Mouse (Mus musculus) forebrain, embryonic 15.5 days (tissue): ENCODE data around the gene Sesn3. TPM values are rescaled to one million over a fixed set of nuclear protein-coding genes. Genes with fewer than 3 reads are reported as not detected.
A peak's percentile ranks its signal among the peaks of the same experiment; 100 is the strongest.

Experiments
- ATAC-seq: fragments of 200-750 bp; cut with Nextera tagmentation; replicated peaks from 2 replicates; pipeline ENCODE4 v1.8.0; 2017; ENCODE audit warnings: mild to moderate bottlenecking, moderate TSS enrichment, moderate library complexity
- H3K27ac ChIP-seq: fragments of 300-500 bp; sonication (generic); replicated peaks from 2 replicates; pipeline ENCODE4 v1.5.1; 2015; ENCODE audit warnings: mild to moderate bottlenecking, inconsistent platforms
- H3K27me3 ChIP-seq: fragments of 300-500 bp; sonication (generic); 2 replicates; pipeline ENCODE4 v1.6.1; 2015; ENCODE audit warnings: inconsistent platforms
- H3K36me3 ChIP-seq: fragments of 300-500 bp; sonication (generic); 2 replicates; pipeline ENCODE4 v1.6.1; 2015; ENCODE audit warnings: mild to moderate bottlenecking, inconsistent platforms
- H3K4me1 ChIP-seq: fragments of 300-500 bp; sonication (generic); 2 replicates; pipeline ENCODE4 v1.6.1; 2015; ENCODE audit warnings: inconsistent platforms
- H3K4me2 ChIP-seq: fragments of 300-500 bp; sonication (generic); replicated peaks from 2 replicates; pipeline ENCODE4 v1.6.1; 2015; ENCODE audit warnings: mild to moderate bottlenecking, inconsistent platforms
- H3K4me3 ChIP-seq: fragments of 300-500 bp; sonication (generic); 2 replicates; pipeline ENCODE4 v1.5.1; 2015; ENCODE audit warnings: mild to moderate bottlenecking, inconsistent platforms
- H3K9ac ChIP-seq: fragments of 300-500 bp; sonication (generic); replicated peaks from 2 replicates; pipeline ENCODE4 v1.6.1; 2015; ENCODE audit warnings: mild to moderate bottlenecking, inconsistent platforms
- H3K9me3 ChIP-seq: fragments of 300-500 bp; sonication (generic); 2 replicates; pipeline ENCODE4 v1.6.1; 2016; ENCODE audit warnings: inconsistent platforms
- WGBS: fragments of 180-500 bp; shearing (Covaris S2); methylation state at CpG from one replicate; pipeline ENCODE4 v1.1.7; 2015; ENCODE audit warnings: mixed read lengths; 5-methylcytosine and 5-hydroxymethylcytosine counted together
- polyA plus RNA-seq: library from polyadenylated mRNA; unstranded; fragments of >200 nt; fragmentation: Nextera tagmentation; extraction: Ambion mirVana; gene quantifications from 2 replicates; pipeline ENCODE4 v1.2.1, GENCODE M21; 2015

Sesn3 gene
- polyA plus RNA-seq, 1 experiment from 2014 or later = 14.4 TPM

DNA sequence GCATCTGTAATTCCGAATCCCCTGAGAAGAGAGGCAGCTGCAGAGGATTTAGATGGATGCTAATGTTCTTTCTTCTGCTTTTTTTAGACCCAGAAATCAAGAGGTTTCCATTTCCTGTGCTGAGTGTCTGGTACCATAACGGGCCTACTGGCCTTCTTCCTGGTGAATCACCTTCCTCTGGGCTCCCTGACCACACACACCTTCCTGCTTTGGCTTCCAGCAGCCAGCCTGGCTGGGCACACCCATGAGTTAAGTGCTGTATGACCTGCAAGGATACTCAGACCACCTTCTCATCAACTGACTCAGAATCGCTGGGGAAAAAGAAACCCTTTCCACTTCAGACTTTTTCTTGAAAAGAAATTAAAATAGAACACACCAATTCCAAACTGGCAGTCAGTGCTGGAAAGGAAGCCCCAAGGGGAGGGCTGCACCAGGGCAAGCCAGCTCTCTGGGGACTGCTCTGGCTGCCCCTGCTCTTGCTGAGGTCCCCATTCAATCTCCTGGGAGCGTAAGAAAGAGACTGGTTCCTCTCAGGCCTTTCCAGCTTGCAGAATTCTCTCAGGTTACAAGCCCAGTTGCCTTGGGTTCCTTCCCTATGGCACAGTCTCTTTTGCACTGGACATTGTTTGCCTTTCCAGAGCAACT, 90.7 kb downstream of the Sesn3 start:
- 60% methylated on average over 4 of the region's 4 CpGs for WGBS
- Histone ChIP-seq H3K9me3 (no peaks in the 10 kb centered on the region), H3K4me3 (no peak overlapping the region), H3K4me2 (no peak overlapping the region), H3K36me3 (no peaks in the 10 kb centered on the region), H3K27ac (no peak overlapping the region), H3K27me3 (no peaks in the 10 kb centered on the region), H3K9ac (no peak overlapping the region), H3K4me1 (no peaks in the 10 kb centered on the region)
- no peak for ATAC-seq

DNA sequence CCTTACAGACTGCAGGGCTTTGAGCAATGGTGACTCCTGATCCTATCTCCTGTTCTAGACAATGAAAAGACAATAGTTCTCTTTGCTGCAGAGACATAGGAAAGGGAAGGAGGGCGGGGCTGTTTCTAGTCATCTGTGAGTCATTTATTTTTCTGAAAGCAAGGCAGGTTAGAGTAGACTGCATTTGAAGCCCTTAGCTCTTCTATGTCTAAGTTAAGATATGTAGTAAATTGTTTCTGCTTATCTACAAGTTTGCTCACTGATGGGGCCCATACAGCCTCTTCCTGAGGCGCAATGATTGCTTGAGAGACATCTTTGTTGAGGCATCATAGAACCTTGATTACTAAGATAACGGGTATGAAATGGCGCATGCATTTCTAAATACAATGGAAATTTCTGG, 93.0 kb downstream of the Sesn3 start:
- Histone ChIP-seq H3K36me3 (no peaks in the 10 kb centered on the region), H3K9me3 (no peaks in the 10 kb centered on the region), H3K4me1 (no peaks in the 10 kb centered on the region), H3K9ac (no peak overlapping the region), H3K27me3 (no peaks in the 10 kb centered on the region), H3K4me2 (no peak overlapping the region), H3K27ac (no peak overlapping the region), H3K4me3 (no peak overlapping the region)
- no peak for ATAC-seq
- 95% methylated on average over 4 of the region's 4 CpGs for WGBS

DNA sequence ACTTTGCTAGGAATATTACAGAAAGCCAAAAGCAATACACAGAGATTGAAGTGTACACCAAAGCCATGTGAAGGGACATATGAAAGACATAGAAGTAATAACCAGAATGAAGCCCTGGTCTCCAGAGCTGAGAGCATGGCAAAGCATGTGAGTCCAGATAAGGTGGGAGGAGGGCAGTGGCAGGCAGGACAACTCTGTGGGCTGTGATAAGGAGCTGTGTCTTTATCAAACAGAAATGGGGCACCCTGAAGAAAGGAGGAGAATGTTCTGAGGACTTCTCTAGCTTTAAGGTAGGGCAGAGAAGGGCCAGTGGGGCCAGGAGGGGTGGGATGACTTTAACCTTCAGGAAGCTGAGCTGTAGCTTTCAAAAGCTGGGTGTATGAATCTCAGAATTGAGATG, 94.4 kb downstream of the Sesn3 start:
- H3K9me3 ChIP-seq = no peaks in the 10 kb centered on the region
- no peak overlapping the region for H3K4me3 ChIP-seq
- H3K4me1 ChIP-seq = no peaks in the 10 kb centered on the region
- ATAC-seq = no peak
- no peak overlapping the region for H3K4me2 ChIP-seq
- no peaks in the 10 kb centered on the region for H3K36me3 ChIP-seq
- H3K27ac ChIP-seq = no peak overlapping the region
- H3K9ac ChIP-seq = no peak overlapping the region
- H3K27me3 ChIP-seq = no peaks in the 10 kb centered on the region

DNA sequence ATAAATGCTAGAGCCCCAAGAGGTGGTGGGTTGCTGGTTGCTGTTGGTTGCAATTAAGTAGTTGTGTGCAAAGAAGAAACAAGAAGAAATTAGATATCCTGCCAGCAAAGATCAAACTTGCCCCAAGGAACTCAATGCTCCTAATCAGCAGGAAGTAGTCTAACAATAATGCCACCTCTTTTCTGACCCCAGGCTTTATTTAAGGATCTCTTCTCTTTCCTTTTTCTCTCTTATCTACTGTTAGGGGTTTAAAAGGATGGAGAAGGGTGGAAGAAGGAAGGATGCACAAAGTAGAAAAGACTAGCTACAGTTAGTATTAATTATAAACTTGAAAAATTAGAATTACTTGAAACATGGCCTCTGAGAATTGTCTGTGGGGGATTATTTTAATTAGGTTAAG, 97.6 kb downstream of the Sesn3 start:
- Histone ChIP-seq H3K27ac (no peak overlapping the region), H3K4me2 (no peak overlapping the region), H3K4me1 (no peaks in the 10 kb centered on the region), H3K36me3 (no peaks in the 10 kb centered on the region), H3K27me3 (no peaks in the 10 kb centered on the region), H3K9me3 (no peaks in the 10 kb centered on the region), H3K9ac (no peak overlapping the region), H3K4me3 (no peak overlapping the region)
- no peak for ATAC-seq

DNA sequence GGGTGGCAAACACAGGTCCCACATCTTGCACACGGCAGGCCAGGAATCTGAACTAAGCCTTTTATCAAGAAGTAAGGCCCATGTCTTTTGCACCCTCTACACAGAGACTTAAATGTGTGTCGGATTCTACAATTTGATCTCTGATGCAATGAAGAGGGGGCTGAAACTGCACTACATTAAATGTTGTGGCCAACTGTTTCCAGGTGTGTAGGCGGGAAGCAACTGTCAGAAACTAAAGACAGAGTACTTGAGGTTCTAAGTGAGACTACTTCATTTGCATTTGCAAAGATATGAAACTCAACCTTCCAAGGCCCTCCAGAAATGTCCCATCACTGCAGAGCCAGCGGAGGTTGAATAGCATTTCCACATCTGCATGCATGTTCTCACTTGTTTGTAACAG, 101.3 kb downstream of the Sesn3 start:
- H3K4me2 ChIP-seq = no peak overlapping the region
- H3K27me3 ChIP-seq = no peaks in the 10 kb centered on the region
- H3K36me3 ChIP-seq = no peaks in the 10 kb centered on the region
- 85% methylated on average over 4 of the region's 4 CpGs for WGBS
- H3K4me1 ChIP-seq = peaks cover 5% of the 10 kb centered on the region; the same call in 1 of the 2 replicates
- H3K9ac ChIP-seq = no peak overlapping the region
- no peak for ATAC-seq
- no peak overlapping the region for H3K4me3 ChIP-seq
- no peaks in the 10 kb centered on the region for H3K9me3 ChIP-seq
- H3K27ac ChIP-seq = no peak overlapping the region

DNA sequence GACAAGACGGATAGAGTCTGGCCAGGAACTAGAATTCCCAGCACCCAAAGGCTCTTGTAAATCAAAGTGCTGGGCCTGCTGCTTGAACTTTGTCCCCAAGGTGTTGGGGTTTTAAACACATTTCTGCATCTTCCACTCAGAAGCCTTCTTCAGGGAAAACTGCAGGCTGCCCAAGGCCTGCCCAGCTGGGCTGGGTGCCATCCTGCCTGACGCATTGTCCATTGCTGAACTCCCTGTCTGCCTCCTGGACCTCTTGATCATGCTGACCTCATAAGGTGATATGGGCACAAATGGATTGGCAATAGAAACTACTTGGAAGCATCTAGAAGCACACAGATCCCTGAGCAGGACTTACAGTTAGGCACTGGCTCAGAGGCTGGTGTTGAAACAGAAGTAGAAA, 103.3 kb downstream of the Sesn3 start:
- Histone ChIP-seq H3K36me3 (no peaks in the 10 kb centered on the region), H3K27ac (no peak overlapping the region), H3K4me3 (no peak overlapping the region), H3K9me3 (no peaks in the 10 kb centered on the region), H3K4me2 (no peak overlapping the region), H3K4me1 (peaks cover 15% of the 10 kb centered on the region), H3K27me3 (no peaks in the 10 kb centered on the region), H3K9ac (no peak overlapping the region)
- no peak for ATAC-seq
- WGBS = 97% methylated on average over 2 of the region's 2 CpGs

DNA sequence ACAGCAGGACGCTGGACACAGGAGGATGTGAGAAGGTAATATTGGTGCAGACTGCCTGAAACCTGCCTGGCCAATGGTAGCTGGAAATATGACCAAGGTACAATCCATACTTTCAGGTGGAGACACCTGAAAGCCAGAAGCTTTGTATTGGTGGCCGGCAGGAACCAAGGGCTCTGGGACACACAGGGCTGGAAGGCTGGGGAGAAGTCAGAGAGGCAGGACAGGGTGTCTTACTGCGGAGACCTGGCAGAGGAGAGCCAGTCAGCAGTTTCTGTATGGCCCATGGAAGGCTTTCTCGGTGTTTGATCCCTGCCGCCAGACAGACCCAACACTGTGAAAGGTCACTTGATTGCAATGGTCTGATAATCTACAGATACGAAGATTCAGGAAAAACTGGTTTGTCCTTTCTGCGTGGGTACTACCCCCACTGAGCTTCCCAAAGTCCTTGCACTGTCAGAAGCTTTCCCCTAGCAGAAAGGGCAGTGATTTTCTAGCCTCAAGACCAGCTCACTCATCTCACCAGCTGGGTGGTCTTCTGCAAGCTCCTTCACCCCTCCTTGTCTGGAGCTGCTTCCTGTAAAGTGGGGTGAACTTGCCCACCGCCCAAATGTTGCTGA, 105.0 kb downstream of the Sesn3 start:
- Histone ChIP-seq H3K9me3 (no peaks in the 10 kb centered on the region), H3K4me2 (peak overlapping the region; percentile 97), H3K27me3 (no peaks in the 10 kb centered on the region), H3K27ac (no peak overlapping the region), H3K4me3 (peak overlapping the region; percentile 93), H3K4me1 (peaks cover 15% of the 10 kb centered on the region), H3K9ac (peak overlapping the region; percentile 89), H3K36me3 (no peaks in the 10 kb centered on the region)
- WGBS = 27% methylated on average over 8 of the region's 8 CpGs
- no peak for ATAC-seq

DNA sequence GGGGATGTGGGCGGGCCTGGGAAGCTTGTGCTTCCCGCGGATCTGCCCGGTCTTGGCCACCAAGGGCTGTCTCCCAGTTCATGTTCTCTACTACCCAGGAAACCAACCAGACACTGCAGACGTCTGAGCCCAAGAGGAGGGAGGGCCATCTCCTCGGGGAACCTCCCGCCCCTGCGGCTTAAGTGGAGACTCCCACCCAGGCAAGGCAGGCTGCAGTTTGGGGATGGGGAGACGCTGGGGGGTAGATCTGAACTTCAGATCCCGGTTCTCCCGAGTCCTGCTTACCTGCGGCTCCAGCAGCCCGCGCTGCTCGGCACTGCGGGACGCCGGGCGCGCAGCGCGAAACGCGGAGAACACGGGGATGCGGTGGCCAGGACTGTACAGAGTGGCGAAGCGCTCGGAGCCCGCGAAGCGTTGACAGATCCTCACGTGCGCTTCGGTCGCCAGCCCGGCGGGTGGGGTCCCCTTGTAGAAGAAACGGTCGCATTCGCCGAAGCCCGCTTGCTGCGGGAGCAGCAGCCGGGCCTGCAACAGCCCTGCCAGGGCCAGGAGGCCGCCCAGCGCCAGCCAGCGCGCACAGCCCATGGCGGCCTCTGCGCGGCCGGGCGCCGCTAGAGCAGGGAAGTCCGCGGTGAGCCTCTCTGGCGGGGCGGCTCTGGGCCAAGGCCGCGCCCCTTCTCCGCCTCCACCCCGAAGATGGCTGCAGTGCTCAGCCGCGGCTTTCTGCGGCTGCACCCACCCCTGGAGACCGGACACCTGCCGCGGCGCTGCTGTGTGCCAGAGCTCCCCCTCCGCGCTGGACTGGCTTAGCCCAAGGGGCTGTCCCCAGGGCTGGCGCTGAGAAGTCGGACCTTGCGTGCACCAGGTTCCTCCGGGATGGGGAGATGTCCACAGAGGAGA, 105.8 kb downstream of the Sesn3 start:
- Histone ChIP-seq H3K27ac (peak overlapping the region; percentile 78), H3K9me3 (no peaks in the 10 kb centered on the region), H3K4me1 (peaks cover 15% of the 10 kb centered on the region), H3K9ac (peak overlapping the region; percentile 89), H3K27me3 (no peaks in the 10 kb centered on the region), H3K36me3 (no peaks in the 10 kb centered on the region), H3K4me3 (peak overlapping the region; percentile 93), H3K4me2 (peak overlapping the region; percentile 97)
- ATAC-seq = peak; percentile 93
- under 1% methylated on average over 73 of the region's 76 CpGs for WGBS

DNA sequence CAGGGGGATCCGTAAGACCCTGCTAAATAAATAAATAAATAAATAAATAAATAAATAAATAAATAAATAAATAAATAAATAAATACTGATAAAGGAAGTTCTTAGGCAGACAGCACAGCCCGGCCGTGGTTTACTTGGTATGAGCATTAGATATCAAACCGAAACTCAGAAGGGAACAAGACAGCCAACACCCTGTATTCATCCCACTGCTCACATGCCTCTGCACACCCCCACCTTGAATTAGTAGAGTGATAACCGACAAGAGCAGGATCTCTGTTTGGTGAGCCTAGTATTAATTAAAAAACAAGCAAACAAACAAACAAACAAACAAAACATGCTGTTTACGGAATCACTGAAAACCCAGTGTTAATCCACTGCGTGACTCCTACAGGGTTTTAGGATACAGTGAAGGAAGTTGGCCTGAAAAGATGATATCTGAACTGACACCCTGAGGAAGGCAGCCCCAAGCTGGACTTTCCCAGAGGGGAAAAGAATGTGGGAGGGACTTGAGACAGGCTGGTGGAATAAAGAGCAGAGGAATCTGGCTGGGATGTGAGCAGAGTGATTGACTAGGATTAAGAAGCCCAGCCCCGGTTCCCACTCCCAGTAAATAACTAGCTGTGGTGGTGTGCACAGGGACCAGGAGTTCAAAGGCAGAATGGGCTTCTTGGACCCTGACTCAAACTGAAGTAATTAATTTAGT, 106.6 kb downstream of the Sesn3 start, which contains the start of gene Endod1:
Endod1 (minus strand) TSS at position 155 of the 703 bp plus-strand sequence.
- Histone ChIP-seq H3K9me3 (no peaks in the 10 kb centered on the region), H3K27ac (peak within 1 kb of the TSS; percentile 78), H3K4me3 (peak within 1 kb of the TSS; percentile 93), H3K36me3 (no peaks in the 10 kb centered on the region), H3K9ac (peak within 1 kb of the TSS; percentile 89), H3K4me2 (peak within 1 kb of the TSS; percentile 97), H3K4me1 (peaks cover 15% of the 10 kb centered on the region), H3K27me3 (no peaks in the 10 kb centered on the region)
- WGBS = 2% methylated on average over 8 of the region's 8 CpGs
- ATAC-seq = peak; percentile 68

DNA sequence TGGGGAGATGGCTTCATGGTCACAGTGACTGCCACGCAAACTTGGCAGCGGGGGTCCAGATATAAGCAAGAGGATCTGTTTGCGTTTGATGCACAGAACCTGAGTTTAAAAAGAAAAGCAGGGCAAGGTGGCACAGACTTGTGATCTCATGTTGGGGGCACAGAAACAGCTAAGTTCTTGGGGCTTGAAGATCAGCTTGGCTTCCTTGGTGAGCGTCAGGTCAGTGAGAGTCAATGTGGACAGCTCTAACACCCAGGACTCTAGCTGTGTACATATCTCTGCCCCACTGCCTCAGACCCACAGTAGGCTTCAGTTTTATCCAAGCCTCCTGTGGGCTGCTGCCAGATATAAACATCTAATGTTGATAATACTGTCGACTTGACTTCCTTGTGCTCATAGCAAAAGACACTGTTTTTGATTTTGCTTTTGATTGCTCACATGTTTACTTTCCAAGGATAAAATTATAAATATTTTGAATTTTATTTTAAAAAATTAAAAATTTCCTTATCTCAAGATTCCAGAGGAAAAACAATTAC, 107.5 kb downstream of the Sesn3 start:
- Histone ChIP-seq H3K27ac (no peak overlapping the region), H3K4me3 (no peak overlapping the region), H3K4me2 (no peak overlapping the region), H3K9ac (no peak overlapping the region), H3K9me3 (no peaks in the 10 kb centered on the region), H3K27me3 (no peaks in the 10 kb centered on the region), H3K4me1 (peaks cover 15% of the 10 kb centered on the region), H3K36me3 (no peaks in the 10 kb centered on the region)
- 74% methylated on average over 5 of the region's 5 CpGs for WGBS
- ATAC-seq = no peak
